Mouse (Mus musculus): ENCODE measurements around the gene Mmab. TPM values are rescaled to one million over a fixed set of nuclear protein-coding genes. Genes with fewer than 3 reads are reported as not detected.

Mmab gene
- polyA plus RNA-seq (2012; rRNA removed), result 12.8 and 15.7 TPM in 2 replicates

DNA sequence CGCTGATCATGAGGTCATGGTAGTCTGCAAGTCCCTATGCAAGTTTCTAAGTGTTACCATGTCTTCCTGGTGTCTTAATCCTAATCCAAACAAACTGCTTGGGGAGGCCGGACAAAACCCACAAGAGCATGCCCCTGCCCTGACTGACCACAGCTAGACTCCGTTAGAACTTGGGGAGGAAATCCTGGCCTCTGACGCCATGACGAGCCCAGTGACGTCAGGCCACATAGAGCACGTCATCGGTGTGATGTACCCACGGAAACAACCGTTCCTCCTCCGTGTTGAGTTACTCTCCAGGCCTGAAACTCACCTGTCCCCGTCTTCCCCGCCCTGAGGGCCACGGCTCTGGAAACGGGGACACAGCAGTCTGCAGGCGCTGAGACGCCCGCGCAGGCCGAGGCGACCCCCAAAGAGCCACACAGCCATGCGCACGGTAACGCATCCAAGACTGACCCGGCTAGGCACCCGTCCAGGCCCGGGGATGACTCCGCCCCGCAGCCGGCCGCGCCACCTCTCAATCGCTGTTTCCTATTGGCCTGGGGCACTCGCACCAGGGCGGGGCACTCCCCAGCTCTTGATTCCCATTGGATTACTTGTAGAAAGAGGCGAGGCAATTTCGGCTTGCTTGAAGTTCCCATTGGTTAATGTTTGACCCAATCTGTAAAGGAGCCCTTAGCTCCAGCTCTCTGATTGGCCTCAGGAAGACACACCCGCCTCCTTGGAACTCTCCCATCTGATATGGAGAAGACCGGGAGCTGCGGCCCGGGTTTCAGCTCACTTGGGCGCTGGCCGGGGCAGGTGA lies at the start of gene Mmab, which contains the start of gene Mvk:
Mmab (minus strand) TSS at position 495 of the 802 bp plus-strand sequence.
Mvk (plus strand) TSS at position 704 of the 802 bp plus-strand sequence.
- Histone ChIP-seq H3K4me3 (replicated peaks; ENCODE audit: extremely low read depth, low read depth, low read length) (peak within 1 kb of the TSS; percentile 85), H3K4me1 (ENCODE audit: control insufficient read depth, insufficient read depth, low read length) (no peaks in the 10 kb centered on the region; the same call in 1 of the 2 replicates)
- peak; percentile 98 for DNase-seq
- 2% methylated on average over 43 of the region's 43 CpGs for WGBS
- TF ChIP-seq POLR2A (IDR thresholded peaks at IDR 0.05; ENCODE audit: borderline replicate concordance, extremely low read depth, low read depth, low read length) (peak; percentile 60; the same call in 1 of the 2 replicates), CTCF (IDR thresholded peaks at IDR 0.05; ENCODE audit: insufficient read depth, low read length) (no peak)

DNA sequence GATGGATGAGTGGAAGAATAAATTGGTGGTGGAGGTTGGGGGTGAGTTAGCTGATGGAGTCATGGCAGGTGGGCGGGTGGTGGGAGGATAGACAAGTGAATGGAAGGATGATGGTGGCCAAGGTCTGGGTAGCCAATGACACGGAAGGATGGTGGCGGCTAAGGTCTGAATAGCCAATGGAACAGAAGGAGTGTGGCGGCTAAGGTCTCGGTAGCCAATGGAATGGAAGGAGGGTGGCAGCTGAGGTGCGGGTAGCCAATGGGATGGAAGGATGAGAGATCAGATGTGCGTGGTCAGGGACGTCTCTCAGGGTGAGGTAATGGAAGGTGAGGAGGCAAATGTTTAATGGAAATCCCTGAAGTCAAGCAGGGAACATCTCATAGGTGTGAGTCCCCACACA lies 46.4 kb upstream of the Mmab start:
- DNase-seq, result no peak
- Histone ChIP-seq H3K4me3 (replicated peaks; ENCODE audit: extremely low read depth, low read depth, low read length) (no peak overlapping the region), H3K4me1 (ENCODE audit: control insufficient read depth, insufficient read depth, low read length) (no peaks in the 10 kb centered on the region)
- TF ChIP-seq CTCF (IDR thresholded peaks at IDR 0.05; ENCODE audit: insufficient read depth, low read length) (no peak), POLR2A (IDR thresholded peaks at IDR 0.05; ENCODE audit: borderline replicate concordance, extremely low read depth, low read depth, low read length) (no peak)
- WGBS, result 95% methylated on average over 8 of the region's 8 CpGs

DNA sequence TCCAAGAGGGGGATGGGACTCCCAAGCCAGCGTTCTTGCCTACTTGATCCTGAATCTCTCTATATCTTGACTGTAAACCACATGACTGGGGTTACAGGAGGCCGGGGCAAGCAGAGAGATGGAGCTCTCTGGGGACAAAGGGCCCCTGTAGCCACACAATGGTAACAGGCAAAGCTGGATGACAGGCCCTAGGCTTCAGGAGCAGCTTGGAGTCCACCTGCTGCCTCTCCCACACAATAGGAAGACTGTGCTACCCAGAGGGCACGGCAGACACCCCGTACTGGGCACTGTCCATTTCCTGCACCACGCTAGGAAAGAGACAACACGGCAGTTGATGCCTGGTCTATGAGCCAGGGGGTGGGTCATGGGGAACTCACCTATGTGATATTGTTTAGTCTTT lies 45.7 kb upstream of the Mmab start:
- TF ChIP-seq POLR2A (IDR thresholded peaks at IDR 0.05; ENCODE audit: borderline replicate concordance, extremely low read depth, low read depth, low read length) (no peak), CTCF (IDR thresholded peaks at IDR 0.05; ENCODE audit: insufficient read depth, low read length) (no peak)
- DNase-seq, result no peak
- Histone ChIP-seq H3K4me3 (replicated peaks; ENCODE audit: extremely low read depth, low read depth, low read length) (no peak overlapping the region), H3K4me1 (ENCODE audit: control insufficient read depth, insufficient read depth, low read length) (no peaks in the 10 kb centered on the region)
- 81% methylated on average over 6 of the region's 6 CpGs for WGBS

DNA sequence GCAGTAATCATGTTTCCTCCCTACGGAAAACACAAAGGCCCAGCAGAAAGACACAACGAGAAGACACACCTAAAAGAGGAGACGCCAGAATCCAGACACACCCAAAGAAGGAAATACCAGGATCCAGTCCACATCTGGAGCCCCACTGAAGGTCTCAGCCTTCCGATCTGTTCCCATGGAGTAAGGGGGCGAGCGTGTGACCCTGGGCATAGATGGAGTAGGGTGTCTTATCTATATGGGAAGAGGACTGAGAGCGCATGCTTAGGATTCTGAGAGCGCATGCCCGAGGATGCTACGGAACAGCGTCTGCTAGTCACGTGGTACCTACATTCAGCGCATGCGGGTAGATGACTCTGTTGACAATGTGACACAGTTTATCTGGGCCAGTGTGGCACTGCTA lies 41.8 kb upstream of the Mmab start:
- Histone ChIP-seq H3K4me1 (ENCODE audit: control insufficient read depth, insufficient read depth, low read length) (no peaks in the 10 kb centered on the region), H3K4me3 (replicated peaks; ENCODE audit: extremely low read depth, low read depth, low read length) (no peak overlapping the region)
- 78% methylated on average over 14 of the region's 14 CpGs for WGBS
- no peak for DNase-seq
- TF ChIP-seq POLR2A (IDR thresholded peaks at IDR 0.05; ENCODE audit: borderline replicate concordance, extremely low read depth, low read depth, low read length) (no peak), CTCF (IDR thresholded peaks at IDR 0.05; ENCODE audit: insufficient read depth, low read length) (no peak)

DNA sequence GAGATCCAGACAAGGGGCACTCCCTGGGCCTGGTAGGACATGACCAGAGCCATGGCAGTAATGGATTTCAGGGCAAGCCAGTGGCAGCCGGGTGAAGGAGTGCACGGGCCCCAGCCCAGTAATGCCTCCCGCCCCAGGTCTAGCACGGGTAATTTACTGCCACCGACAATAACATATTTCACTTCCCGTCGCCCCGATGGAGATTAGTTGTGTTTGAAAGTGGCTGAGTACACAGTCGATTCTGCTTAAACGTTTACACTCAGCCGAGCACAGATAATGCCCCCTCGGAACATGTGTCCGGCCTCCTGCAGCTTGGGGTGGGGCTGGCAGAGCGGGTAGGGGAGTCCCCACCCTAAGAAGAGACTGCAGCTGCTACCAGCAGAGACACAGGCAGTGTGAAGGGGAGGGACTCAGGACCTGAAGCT lies 38.7 kb upstream of the Mmab start:
- Histone ChIP-seq H3K4me1 (ENCODE audit: control insufficient read depth, insufficient read depth, low read length) (no peaks in the 10 kb centered on the region), H3K4me3 (replicated peaks; ENCODE audit: extremely low read depth, low read depth, low read length) (no peak overlapping the region)
- DNase-seq, result no peak
- no peak for TF ChIP-seq CTCF (IDR thresholded peaks at IDR 0.05; ENCODE audit: insufficient read depth, low read length)
- no peak for TF ChIP-seq POLR2A (IDR thresholded peaks at IDR 0.05; ENCODE audit: borderline replicate concordance, extremely low read depth, low read depth, low read length)
- WGBS, result 10% methylated on average over 14 of the region's 14 CpGs

DNA sequence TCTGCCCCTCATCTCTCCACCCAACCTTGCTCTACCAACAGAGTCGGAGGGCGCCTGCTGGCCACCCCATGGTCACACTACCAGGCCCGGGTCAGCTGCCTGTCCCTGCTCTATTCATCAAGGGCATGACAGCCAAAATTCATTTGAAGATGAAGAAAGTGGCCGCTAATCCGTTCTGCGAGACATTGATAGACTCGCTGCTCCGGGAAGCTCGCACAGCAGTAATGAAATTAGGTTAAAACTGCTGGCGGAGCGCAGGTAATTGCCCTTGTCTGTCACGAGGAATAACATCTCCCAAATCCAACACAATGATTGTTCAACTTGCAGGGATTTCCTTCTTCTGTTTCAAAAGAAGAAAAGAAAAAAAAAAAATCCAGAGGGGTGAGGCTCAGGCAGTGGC lies 34.4 kb upstream of the Mmab start:
- 88% methylated on average over 12 of the region's 12 CpGs for WGBS
- no peak for TF ChIP-seq POLR2A (IDR thresholded peaks at IDR 0.05; ENCODE audit: borderline replicate concordance, extremely low read depth, low read depth, low read length)
- no peak for TF ChIP-seq CTCF (IDR thresholded peaks at IDR 0.05; ENCODE audit: insufficient read depth, low read length)
- no peak for DNase-seq

DNA sequence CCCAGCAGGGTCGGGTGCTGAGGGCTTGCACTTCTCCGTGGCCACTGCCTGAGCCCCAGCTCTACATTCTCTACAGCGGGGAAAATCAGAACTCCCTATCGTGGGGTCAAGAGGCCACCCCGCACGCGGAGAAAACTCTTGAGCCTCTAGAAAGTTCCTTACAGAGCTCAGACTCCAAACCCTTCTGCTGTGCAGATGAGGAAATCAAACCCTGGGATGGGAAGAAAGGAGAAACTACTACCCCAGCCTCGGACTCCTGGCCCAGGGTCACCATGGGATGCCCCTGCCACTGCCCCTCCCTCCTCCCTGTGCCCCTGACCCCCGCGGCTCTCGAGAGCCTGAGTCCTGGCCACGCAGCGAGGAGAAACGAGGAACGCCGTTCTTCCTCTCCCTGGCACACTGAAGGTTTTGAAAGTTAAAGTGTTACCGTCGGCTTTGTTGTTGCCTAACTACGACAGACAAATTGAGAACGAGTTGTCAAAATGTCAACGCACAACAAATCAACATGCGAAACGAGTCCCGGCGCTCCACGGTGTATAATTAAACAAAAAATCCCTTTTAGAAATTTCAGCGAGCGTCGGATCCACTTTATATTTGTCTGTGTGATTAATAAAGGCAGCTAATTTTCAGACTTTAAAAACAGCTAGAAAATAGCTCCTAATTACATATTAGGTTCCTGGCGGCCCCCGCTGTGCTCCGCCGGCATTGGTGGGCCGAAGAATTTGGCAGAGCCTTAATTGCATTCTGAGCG lies 31.1 kb upstream of the Mmab start:
- no peak for DNase-seq
- TF ChIP-seq CTCF (IDR thresholded peaks at IDR 0.05; ENCODE audit: insufficient read depth, low read length) (no peak), POLR2A (IDR thresholded peaks at IDR 0.05; ENCODE audit: borderline replicate concordance, extremely low read depth, low read depth, low read length) (no peak)
- H3K4me1 ChIP-seq (ENCODE audit: control insufficient read depth, insufficient read depth, low read length), result no peaks in the 10 kb centered on the region
- 45% methylated on average over 35 of the region's 35 CpGs for WGBS
- no peak overlapping the region for H3K4me3 ChIP-seq (replicated peaks; ENCODE audit: extremely low read depth, low read depth, low read length)

More for the DNA sequence above, 34.4 kb upstream of the Mmab start:
- Histone ChIP-seq H3K4me3 (replicated peaks; ENCODE audit: extremely low read depth, low read depth, low read length) (no peak overlapping the region), H3K4me1 (ENCODE audit: control insufficient read depth, insufficient read depth, low read length) (no peaks in the 10 kb centered on the region)

DNA sequence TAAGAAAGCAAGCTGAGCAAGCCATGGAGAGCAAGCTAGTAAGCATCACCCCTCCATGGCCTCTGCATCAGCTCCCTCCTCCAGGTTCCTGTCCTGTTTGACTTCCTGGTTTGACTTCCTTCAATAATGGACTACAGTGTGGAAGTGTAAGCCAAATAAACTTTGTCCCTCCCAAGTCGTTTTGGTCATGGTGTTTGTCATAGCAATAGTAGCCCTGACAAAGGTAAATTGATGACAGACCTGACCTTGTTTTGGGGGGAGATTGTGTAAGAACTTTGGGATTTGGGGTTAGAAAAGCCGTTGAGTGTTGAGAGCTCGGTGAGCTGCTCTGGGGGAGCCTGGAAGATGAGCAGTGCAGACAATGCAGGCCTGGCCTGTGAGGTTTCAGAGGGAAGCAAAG lies 26.5 kb upstream of the Mmab start:
- TF ChIP-seq CTCF (IDR thresholded peaks at IDR 0.05; ENCODE audit: insufficient read depth, low read length), result no peak
- TF ChIP-seq POLR2A (IDR thresholded peaks at IDR 0.05; ENCODE audit: borderline replicate concordance, extremely low read depth, low read depth, low read length), result no peak
- Histone ChIP-seq H3K4me1 (ENCODE audit: control insufficient read depth, insufficient read depth, low read length) (no peaks in the 10 kb centered on the region; the same call in 1 of the 2 replicates), H3K4me3 (replicated peaks; ENCODE audit: extremely low read depth, low read depth, low read length) (no peak overlapping the region)
- 56% methylated on average over 3 of the region's 3 CpGs for WGBS
- DNase-seq, result no peak

DNA sequence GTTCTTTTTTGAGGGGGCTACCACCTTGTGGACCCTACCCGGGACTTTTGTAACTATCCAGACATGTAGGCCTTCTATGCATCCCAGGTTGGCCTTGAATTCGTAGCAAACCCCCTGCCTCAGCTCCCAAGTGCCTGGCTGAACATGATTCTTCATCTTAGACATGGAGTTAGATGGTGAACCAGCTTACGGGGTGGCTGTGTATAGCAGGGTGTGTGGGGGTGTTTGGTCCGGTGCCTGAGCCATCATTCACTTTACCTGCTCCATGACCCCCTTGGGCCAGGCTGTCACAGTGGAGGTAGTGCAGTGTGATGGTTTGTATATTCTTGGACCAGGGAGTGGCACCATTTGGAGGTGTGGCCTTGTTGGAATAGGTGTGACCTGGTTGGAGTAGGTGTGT lies 24.1 kb upstream of the Mmab start:
- 77% methylated on average over 4 of the region's 4 CpGs for WGBS
- Histone ChIP-seq H3K4me3 (replicated peaks; ENCODE audit: extremely low read depth, low read depth, low read length) (no peak overlapping the region), H3K4me1 (ENCODE audit: control insufficient read depth, insufficient read depth, low read length) (no peaks in the 10 kb centered on the region; the same call in 1 of the 2 replicates)
- no peak for DNase-seq
- TF ChIP-seq CTCF (IDR thresholded peaks at IDR 0.05; ENCODE audit: insufficient read depth, low read length), result no peak
- no peak for TF ChIP-seq POLR2A (IDR thresholded peaks at IDR 0.05; ENCODE audit: borderline replicate concordance, extremely low read depth, low read depth, low read length)
